Mouse (Mus musculus) cerebellum, adult 11 months (tissue): ENCODE data around the gene Kdm2a.
"Not testable (repeated sequence)": the region's sequence is repeated elsewhere in the genome, so short reads cannot be mapped to it uniquely, and the experiment has no call there.

ENCODE experiments used
- DNase-seq: peaks from one replicate; pipeline ENCODE4 v3.0.0; 2022

Gene Kdm2a

DNA sequence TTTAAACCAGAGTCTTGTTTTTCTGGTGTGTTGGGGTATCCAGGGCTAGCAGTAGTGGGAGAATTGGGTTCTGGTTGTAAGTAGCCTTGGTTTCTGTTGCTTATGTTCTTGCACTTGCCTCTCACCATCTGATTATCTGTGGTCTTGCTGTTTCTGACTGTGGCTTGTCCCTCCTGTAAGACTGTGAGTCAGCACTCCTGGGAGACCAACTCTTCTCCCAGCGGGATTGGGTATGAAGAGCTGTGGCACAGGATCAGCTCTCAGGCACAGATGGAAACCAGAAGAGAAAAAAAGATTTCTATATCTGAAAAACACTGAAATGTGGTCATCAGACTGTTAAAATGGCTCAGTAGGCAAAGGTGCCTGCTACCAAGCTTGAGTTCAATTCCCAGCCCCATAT lies 16.5 kb upstream of the Kdm2a start:
- DNase-seq = no peak

DNA sequence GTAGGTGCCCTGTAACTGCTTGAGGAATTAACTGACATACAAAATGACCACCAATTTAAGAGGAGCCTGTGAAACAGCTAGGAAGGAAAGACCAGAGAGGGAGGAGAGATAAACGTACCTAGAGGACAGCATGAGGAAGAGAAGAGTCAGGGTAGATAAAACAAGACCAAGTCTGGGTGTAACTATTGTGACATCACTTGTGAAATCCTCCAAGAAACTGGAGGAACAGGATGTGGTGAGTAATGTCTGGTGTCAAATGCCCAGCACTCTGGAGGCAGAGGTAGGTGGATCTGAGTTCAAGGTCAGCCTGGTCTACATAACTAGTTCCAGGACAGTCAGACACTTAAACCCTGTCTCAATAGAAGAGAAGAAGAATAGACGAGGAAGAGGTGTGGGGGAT lies 11.0 kb upstream of the Kdm2a start:
- DNase-seq = no peak

DNA sequence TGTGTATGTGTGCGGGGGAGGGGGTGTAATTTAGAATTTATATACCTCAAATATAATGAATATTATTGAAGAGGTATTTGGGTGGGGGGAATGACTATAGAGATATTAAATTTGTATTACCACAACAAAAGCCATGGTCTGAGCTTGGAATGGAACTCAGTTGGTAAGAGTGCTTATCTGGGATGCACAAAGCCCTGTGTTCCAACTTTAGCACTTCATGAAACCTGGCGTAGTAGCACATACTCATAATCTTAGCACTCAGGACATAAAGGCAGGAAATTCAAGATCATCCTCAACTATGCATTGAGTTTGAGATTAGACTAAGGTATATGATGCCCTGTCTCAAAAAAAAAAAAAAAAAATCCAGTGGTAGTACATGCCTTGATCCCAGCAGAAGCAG lies 6.8 kb upstream of the Kdm2a start:
- no peak for DNase-seq

DNA sequence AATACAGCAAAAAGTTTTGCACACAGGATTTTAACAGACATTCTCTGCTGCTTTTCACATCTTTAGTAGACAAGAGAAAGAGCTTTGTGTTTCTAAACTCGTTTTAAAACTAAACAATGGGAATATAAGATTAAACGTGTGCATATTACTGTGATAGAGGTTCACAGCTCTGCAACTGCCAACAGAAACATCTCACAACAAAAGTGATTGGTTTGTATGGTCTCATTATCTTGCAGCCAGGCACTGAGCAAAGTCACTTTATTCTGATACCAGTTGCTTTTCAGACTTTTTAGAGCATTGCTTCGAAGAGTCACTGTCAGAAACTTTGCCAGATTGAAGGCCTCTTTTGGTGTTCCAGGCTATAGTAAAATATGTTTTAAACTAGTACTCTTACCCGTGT lies 874 bp upstream of the Kdm2a start:
- DNase-seq = no peak

DNA sequence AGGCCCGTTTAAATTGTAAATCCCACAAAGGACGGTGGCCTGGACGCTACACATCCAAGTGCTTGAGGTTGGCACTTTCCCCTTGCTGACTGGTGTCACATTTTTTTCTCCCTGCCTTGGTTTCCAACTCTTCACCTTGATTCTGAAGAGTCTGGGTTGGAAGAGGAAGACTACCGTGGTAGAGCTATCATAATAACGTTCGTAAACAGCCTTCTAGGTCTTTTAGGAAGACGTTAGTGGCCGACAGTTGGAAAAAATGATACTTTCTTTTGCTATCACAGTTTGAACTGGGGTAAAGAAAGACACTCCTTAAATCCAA lies 504 bp upstream of the Kdm2a start:
- DNase-seq = no peak

DNA sequence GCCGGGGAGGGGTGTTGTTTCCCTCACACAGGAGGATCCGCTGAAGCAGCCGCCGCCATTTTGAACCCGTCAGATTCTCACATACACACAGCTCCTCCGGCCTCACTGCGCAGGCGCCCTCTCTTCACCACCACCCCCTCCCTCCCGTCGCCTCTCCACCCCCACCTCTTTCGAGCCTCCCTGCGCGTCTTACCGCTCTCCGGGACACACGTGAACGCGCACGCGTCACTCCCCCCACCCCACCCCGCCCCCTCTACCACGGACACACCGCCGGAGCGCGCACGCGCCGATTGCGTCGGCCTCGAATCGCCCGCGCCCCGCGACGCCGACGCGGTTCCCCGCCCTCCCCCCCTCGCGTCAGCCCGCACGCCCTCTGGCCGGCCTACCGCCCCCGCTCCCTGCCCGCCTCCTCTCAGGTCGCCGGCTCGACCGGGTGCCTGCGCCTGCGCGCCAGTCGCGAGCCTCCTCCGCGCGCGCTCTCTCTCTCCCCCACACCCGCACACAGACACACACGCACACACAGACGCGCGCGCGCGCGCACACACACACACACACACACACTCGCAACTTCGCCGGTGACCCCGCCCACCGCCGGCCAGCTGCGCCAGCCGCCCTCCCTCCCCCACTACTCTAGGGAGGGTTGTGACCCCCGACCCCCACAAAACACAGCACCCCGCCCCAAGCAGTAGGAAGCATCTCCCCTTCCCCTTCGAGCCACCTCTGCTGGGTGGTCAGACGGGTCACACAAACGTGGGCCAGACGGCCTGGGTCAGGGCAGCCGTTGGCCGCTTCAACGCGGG lies 887 bp downstream of the Kdm2a start:
- DNase-seq = peak; percentile 97

DNA sequence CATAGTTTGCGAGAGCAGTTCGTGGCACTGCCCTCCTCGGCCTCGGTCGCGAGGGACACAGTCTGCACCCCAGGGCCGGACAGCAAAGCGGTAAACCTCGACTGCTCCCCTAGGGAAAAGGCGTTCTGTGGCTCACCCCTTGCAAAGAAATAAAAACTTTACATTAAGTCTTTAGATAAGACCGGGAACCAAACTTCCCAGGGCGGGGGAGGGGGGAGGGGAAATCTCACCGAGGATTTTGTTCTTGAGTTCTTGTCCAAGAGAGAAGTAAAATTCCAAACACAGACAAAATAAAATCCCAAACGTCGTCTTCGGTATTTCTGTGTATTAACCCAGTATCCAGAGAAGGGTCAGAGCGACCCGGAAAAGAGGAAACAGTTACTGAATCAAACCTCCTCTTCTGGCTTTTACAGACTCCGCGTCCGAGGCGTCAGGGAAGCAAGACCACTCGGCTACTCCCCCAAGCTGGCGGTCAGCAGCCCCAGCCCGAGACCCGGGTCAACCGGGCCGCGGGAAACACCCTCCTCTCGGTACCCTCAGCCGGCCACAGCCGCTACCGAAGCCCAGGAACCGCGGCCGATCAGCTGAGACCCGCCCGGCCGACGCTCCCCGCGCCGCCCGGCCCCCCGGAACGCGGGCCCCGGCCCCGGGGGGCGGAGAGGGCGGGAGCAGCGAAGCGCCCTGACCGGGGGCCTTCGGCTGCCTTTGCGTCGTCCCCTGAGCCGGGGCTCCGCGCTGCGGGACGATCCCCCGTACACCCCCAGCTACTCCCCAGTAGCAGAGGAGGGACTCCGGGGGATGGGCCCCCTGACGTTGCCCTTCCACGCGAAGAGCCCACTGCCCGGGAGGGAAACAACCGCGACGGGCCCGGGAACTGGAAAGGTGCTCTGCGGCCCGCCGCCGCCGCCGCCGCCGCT lies 1.7 kb downstream of the Kdm2a start:
- no peak for DNase-seq

DNA sequence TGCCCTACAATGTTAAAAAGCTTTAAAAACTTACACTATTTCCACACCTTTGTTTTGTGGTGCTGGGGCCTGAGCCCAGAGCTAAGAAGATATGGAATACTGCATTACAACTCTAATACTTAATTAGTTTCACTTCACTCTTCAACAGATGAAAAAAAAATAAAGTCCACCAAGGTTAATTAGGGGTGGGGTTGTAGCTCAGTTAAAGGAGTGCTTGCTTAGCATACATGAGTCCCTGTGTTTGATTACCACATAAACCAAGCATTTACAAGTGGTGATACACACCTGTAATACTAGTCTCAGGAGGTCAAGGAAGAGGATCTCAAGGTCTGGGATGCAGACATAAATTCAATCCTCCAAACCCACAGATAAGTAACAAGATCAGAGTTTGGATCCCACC lies 10.8 kb downstream of the Kdm2a start:
- DNase-seq = no peak

DNA sequence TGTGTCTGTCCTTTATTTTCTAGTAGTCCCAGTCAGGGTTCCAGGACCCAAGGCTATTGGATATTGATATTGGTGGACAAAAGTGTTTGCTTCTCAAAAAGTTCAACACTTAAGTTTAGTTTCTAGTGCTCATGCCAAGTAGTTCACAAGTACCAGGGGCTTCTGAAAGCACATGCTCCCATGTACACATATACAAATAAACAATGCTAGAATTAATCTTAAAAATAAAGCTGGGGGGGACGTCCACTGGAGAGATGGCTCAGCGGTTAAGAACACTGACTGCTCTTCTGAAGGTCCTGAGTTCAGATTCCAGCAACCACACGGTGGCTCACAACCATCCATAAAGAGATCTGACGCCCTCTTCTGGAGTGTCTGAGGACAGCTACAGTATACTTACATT lies 13.1 kb downstream of the Kdm2a start:
- no peak for DNase-seq

DNA sequence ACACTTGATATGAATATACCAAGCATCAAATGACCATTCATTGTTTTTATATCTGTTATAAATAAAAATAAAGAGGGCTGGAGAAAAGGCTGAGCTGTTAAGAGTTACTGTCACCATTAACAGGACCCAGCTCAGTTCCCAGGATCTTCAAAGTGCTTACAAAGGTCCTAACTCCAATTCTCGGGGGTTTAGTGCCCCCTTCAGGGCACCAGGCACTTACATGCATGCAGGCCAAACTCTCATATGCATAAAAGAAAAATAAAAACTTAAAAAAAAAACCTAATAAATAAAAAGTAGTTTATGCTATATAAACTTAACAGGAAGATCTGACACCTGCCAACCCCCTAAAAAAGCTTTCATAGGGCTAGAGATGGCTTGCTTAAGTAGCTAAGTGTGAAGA lies 13.8 kb downstream of the Kdm2a start:
- DNase-seq = no peak

DNA sequence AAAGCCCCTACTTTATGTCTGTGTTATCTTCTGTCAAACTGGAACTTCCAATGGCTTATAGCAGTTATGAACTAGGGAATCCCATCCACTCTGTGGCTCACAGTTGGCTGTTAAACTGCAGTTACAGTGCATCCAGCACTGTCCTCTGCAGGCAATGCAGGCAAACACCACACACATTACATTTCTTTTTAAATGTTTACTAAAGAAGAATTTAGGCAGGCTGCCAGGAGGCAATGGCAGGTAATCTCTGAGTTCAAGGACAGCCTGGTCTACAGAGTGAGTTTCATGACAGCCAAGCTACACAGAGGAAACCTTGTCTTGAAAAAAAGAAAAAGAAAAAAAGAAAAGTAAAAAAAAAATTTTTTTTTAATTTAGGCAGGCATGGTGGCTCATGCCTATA lies 14.8 kb downstream of the Kdm2a start:
- no peak for DNase-seq

DNA sequence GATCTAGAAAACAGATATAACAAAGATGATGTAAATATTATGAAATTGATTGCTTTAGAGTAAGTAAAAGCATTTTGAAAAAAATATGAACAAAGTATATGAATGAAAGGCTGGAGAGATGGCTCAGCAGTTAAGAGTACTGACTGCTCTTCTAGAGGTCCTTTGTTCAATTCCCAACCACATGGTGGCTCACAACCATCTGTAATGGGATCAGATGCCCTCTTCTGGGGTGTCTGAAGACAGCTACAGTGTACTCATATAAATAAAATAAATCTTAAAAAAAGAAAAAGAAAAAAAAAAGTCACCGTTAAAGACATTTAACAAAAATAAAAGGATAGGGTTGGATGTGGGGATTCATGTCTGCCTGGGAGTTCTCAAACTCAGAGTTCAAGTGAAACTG lies 15.8 kb downstream of the Kdm2a start:
- DNase-seq = not testable (repeated sequence)

DNA sequence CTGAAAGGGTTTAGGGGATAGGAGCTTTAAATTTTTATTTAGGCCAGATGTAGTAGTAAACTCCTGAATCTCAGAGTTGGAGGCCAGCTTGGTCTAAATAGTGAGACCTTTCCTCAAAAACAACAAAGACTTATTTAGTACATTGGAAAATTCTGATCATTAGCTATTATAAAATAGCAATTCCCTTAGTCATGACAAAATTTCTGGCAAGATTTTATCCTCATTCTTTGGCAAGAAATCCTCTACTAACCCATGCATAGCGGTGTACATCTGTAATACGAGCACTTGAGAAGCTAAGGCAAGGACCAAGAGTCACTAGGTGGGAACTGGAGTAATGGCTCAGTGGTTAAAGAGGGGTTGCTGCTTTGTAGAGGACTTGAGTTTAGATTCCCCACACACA lies 27.4 kb downstream of the Kdm2a start:
- DNase-seq = no peak

DNA sequence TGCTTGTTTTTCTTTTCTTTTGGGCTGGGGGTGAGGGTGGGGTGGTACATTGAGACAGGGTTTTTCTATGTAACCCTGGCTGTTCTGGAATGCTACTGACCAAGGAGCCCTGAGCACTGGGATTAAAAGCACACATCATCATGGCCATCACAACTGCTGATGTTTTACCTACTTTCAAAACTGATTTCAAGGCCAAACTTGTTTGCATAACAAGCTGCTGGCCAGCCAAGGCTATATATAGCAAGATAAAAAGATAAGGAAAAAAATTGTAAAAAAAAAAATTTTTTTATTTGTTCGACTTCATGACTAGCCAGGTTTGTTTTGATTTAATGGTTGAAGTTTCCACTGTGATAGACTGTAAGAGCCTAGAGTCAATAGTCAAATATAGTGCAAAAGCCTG lies 27.8 kb downstream of the Kdm2a start:
- DNase-seq = no peak

DNA sequence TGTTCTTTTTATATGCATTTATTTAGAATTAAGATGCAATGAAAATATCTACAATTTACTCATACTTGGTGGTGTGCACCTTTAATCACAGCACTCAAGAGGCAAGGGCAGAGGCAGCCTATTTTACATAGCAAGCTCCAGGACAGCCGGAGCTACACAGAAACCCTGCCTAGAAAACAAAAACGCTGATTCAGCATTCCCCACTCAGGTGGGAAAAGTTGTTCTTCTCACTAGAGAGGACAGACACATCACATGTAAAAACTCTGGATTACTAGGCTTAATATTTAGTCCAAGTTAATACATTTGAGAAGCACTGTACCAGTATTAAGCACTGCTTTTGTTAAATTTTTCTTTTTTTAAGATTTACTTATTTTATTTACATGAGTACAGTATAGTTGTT lies 48.6 kb downstream of the Kdm2a start:
- no peak for DNase-seq

DNA sequence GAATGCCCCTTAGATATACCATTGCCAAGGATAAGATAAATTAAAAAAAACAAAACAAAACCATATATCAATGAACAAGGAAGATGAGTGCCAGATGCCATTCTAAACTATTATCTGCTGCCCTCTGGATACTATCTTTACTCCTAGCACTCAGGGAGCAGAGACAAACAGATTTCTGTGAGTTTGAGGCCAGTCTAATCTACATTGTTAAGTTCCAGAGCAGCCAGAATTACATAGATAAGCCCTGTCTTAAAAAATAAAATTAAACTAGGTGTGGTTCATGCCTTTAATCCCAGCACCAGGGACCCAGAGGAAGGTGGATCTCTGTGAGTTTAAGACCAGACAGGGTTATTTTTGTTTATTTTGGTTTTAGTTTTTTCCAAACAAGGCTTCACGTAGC lies 51.6 kb downstream of the Kdm2a start:
- DNase-seq = no peak

DNA sequence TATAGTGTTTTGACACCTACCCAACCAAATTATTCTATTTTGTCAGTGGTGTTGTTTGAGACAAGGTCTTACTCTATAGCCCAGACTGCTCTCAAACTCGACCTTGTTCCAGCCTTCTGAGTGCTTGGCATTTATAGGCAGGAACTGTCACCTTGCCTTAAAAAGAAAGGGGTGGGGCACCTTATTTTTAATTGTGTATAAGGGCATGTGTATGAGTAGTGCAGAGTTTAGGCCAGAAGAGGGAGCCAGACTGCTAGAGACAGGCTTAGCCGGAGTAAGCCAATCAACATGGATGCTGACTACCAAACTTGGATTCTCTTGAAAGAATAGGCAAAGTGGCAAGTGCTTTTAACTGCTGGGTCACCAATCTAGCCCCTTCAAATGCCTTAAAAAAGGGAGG lies 59.9 kb downstream of the Kdm2a start:
- DNase-seq = no peak

DNA sequence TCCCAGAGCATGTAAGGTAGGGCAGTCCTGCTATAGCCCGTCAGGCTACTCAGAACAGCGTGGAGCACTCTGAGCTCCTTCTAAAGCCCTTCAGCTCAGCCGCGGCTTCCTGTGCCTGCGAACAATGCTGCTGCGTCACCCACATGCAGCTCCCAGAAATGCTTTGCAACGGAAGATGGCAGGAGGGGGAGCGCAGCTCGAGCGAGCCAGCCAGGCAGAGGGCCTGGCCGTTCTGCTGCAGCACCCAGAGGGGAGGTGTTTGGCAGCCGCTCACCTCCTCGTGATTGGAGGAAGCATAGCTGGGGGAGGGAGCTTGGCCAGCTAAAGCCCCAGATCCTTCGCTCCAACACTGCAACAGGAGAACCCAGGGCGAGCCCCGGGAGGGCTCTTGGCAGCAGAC lies 64.3 kb downstream of the Kdm2a start:
- DNase-seq = peak; percentile 92

DNA sequence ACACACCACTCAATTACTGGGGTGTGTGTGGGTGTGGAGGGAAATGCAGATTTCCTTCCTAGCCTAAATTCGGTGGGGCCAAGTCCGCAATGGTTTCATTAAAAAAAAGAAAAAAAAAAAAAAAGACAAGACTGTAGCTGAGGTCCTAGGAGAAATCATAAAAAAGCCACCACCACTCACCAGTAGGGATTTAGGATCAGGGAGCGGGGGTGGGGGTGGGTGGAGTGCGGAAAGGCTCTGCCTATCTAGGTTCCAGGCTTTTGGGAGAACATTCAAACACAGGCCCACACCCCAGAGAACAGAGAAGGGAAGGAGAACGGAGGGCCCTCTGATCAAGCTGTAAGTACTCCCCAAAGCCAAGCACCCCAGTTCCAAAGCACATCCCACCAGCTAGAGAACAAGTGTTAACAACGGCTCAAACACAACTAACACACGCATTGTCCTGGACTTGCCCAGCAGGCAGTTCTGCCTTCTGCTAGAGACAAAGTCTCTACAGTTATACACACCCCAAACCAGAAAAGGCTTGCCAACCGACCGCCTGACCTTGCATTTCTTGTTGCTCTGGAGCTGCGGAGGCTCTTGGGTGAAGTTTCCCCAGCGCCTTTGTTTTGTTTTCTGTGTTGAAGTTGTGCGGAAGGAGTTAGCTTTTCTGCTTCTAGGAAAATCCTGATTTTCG lies 64.8 kb downstream of the Kdm2a start:
- DNase-seq = no peak

DNA sequence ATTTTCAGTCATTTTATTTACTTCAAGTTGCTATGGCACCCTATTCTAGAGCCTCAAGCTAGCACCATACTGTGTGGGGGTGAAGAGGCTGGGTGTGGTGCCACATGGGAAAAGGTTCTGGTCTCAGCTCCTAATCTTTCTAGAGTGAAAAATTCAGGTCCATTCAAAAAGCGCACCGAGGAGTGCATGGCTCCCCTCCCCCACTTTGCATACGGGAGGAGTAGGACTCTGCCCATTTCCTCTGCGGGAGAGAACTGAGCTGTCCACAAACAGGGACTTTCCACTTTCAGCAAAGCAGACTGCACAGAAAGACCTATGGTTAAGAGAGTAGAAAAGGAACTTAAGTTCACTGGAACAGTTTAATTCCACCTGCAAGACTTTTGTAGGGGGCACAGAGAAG lies 65.4 kb downstream of the Kdm2a start:
- DNase-seq = no peak

DNA sequence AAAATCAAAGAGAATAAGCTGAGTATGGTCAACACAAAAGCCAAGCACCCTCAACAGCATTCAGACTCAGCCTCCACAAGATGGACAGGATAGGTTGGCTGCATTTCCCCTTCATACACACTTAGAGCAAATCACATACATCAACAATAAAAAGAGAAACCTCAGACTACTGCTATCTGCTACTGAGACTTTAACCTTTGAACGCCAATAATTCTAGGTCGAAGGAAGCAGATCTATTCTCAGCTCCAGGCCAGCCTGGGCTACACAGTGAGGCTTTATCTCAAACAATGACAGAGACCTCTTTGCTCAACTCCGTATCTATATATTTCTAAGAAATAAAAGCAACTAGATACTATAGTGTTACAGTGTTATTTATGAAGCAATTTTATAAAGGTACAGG lies 66.8 kb downstream of the Kdm2a start:
- DNase-seq = no peak

DNA sequence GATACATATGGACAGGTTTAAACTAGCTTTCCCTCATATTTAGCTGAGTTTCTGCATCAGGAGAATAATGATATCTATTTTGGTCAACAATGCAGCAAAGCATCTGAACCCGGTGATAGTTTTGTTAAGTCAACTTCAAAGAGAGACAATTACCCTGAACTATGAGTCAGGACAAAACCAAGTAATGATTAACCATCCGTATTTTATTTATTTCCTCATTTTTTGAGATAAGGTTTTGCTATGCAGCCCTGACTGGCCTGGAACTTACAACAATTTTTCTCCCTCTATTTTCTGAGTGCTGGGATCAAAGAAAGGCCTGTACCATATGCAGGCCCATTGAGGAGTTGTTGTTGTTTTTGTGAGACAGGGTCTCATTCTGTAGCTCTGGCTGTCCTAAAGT lies 67.5 kb downstream of the Kdm2a start:
- DNase-seq = no peak

DNA sequence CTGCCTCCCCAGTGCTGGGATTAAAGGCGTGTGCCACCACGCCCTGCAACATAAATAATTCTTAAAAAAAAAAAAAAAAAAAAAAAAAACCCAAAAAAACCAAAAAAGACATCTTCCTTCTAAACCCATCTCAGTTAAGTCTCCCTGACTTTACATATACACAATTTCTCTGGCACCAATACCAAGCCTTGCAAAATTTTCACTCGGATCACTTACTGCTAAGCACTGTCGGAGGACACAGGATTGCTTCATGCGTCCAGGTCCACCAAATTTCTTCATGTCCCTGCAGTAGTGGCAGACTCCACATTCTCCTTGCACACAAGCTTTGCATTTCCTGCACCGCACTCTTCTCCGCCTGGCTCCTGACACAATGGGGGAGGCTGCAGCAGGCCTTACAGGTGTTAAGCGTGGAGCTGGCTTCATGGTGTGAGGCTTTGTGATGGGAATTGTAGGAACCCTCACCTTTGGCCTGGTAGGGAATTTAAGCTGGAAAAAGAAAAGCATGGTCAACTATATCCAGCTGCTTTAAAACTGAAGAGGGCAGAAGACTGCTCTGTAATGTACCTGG lies 69.3 kb downstream of the Kdm2a start:
- no peak for DNase-seq

DNA sequence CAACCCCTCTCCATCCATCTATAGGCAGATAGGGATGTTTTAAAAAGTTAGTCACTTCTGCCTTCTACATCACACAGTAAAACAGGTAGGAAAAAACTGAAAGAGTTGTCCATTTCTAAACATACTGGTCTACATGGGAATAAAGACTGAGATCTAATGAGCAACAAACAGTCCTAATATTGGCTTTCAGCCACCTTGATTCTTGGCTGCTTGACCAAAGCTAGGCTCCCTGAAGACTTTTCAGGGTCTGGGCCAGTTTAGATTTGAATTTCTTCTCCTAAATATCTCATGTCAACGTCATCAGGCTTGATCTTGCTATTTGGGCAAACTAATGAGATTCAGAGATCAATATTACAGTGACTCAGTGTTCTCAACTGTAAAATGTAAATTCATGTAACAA lies 71.2 kb downstream of the Kdm2a start:
- no peak for DNase-seq
